Mouse (Mus musculus): Measurements from ENCODE around the gene Cage1. TPM values are rescaled to one million over a fixed set of nuclear protein-coding genes. Genes with fewer than 3 reads are reported as not detected.
A peak's percentile ranks its signal among the peaks of the same experiment; 100 is the strongest.

Gene Cage1
- total RNA-seq (2015; ENCODE audit: low replicate concordance) (not detected in 2 replicates), total RNA-seq (2017; ENCODE audit: low replicate concordance) (1.5 TPM in 1 of 2 replicates, not detected in the other)

- peak; percentile 95 for ATAC-seq (replicated peaks; ENCODE audit: low FRiP score, poor library complexity, severe bottlenecking)
These were observed at the start of gene Cage1 for GRCm38 (mm10) chr13:38037044-38037687. TSS of gene Cage1 (minus strand) at chr13:38037069.

DNA sequence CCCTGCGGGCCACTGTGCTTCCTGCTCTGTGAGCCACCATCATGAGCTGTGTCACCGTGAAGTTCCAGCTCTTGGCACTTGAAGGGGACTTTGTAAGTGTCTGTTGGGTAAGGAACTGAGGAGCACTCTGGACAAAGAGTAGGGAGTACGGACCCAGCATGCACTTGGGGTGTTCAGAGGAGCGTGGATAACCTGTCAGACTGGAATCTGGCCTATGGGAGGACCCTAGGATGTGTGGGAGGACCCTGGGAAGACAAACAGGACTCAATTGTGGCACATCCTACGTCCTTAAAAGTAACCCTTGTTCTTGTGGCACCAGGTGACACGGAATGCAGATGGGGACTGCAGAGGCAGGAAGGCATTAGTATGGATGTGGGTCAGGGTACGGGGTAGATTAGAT lies 44.3 kb upstream of the Cage1 start:
- ATAC-seq (replicated peaks; ENCODE audit: low FRiP score, poor library complexity, severe bottlenecking) = no peak

- peak; percentile 46; the same call in 1 of the 2 replicates for ATAC-seq (replicated peaks; ENCODE audit: low FRiP score, poor library complexity, severe bottlenecking)
These were observed 43.9 kb upstream of the Cage1 start for GRCm38 (mm10) chr13:38080725-38081124.

DNA sequence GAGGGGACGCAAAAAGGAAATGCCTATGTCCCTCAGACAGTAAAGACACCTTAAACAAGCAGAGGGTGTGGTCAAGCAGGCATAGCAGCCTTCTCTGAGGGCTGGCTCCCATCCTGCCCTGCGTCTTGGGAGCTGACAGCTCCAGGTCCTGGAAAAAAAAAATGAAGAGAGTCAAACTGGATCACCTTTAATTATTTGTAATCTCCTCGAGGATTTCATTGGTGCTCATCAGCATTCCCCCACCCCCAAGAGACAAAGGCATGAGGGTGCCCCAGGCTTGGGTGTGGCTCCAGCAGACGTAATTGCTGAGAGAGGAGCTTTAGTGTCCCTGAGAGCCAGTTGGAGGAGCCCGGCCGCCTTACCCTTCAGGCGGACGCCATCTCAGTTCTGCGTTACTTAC lies 43.1 kb upstream of the Cage1 start:
- ATAC-seq (replicated peaks; ENCODE audit: low FRiP score, poor library complexity, severe bottlenecking) = no peak

- ATAC-seq (replicated peaks; ENCODE audit: low FRiP score, poor library complexity, severe bottlenecking) = no peak
These were observed 42.5 kb upstream of the Cage1 start for GRCm38 (mm10) chr13:38079366-38079765.

DNA sequence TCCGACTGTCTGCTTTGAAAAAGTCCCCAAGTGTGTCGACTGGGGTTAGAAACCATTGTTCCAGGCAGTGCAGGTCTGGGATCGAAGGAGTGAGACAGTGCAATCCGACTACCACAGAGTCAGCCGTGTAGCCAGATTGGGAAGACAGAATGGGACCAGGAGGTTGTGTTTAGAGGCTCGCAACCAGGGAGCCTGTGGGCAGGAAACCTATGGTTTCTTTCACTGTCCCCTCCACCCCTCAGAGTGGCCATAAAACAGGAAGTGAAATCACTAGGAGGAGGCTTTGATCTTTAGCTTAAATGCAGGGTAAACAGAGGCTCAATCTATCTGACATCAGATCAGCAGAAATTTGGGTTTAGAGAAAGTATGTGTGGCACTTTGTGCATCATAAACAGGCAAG lies 42.0 kb upstream of the Cage1 start:
- no peak for ATAC-seq (replicated peaks; ENCODE audit: low FRiP score, poor library complexity, severe bottlenecking)

DNA sequence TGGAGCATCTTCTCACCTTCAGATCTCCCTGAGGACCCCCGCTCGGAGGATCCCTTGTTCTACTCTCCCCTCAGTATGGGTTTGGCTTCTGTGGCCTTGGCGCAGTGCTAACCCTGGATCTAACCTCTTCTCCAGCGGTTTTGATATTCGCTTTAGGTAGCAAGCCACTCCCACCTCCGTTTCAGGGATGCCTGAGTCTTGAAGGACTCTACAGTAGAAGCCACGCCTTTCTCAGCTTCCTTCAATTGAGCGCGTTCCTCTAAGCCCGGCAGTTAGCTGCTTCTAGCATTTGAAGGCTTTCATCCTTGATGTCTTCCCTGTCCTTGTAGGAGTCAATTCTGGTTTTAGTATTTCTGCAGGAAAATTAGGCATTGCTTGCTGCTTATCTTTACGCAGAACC lies 40.2 kb upstream of the Cage1 start:
- no peak for ATAC-seq (replicated peaks; ENCODE audit: low FRiP score, poor library complexity, severe bottlenecking)

DNA sequence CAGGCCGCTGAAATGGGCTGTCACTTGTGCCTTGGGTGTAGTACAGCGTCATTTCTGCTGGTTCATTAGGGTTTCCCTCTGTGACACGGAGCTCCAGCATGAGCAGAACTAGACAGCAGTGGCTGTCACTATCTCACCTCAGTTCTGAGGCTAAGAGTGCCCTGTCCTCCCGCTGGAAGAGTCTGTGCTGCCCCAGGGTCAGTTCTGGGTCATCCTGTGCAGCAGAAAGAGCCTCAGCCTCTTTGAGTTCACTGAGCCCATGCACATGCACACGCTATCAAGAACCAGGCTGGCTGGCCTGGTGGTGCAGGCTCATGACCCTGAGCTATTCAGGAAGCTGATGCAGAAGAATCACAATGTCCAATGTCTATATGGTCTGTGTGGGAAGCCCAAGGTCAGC lies 37.5 kb upstream of the Cage1 start:
- ATAC-seq (replicated peaks; ENCODE audit: low FRiP score, poor library complexity, severe bottlenecking) = no peak

DNA sequence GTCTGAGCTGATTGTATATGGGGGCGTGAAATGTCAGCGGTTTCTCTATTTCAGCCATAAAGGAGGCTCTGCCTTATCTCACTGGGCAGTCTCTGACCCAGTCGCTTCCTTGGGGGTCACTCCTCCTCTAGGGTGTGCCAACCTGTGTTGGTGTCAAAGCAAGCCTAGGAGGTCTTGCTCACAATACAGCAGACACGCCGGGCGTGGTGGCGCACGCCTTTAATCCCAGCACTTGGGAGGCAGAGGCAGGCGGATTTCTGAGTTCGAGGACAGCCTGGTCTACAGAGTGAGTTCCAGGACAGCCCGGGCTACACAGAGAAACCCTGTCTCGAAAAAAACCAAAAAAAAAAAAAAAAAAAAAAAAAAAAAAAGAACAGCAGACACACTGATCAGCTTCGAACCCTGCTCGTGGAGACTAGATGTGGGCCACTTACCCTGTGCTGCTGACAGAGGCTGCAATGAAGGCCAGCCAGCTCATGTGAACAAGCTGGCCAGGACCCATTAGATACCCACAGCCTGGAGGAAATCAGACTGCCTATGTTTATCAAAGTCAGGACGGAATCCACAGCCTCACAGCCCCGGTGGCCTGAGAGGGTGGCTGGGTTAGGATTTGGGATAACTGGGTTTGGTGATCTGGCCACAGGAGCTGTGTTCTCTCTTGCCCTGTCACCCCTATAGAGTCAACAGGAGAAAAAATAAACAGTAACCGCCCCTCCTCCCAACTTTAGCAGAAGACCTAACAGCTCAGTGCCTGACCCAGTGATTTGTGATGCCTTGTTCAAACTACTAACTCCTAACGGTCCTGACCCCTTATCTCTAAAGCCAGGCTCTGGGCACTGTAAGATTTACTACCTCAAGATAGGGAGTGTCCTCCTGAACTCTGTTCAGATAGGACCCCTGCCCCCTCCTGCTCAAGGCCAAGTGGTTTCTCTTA lies 36.8 kb upstream of the Cage1 start:
- no peak for ATAC-seq (replicated peaks; ENCODE audit: low FRiP score, poor library complexity, severe bottlenecking)

GRCm38 (mm10) chr13:38070945-38071344 lies 34.1 kb upstream of the Cage1 start:
- ATAC-seq (replicated peaks; ENCODE audit: low FRiP score, poor library complexity, severe bottlenecking) = no peak

DNA sequence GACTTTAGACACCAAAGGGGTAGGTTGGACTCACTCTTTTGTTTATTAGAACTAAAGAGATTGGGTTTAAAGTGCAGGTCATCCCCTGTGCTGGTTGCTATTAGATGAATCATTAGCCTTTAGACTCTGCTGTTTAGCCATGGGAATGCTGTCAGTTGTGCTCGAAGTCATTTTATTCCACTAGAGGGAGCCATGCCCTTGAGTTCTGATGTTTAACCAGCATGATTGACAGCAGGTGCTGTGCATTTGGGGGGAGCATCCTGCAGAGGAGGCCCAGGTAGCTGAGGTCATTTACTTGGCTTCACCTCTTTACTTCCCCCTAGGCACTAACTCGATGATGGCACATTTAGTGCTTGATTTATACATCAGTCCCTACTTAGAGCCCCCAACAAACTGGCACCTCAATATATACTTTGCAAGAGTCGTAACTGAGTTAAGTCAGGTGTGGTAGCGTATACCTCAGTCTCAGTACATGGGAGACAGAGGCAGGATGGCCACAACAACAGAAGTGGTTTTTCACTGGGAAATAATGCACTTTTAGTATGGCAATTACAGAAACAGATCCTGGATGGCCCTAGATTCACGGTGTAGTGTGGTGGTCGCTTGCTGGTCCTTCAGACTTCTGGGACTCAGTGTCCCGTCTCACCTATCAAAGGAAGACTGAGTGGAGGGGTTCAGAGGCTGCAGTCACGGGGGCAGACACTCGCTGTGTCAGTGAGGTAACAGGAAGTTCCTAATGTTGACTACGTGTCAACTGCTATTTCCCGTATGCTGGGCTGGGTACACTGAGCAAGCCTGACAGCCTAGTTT lies 28.2 kb upstream of the Cage1 start:
- no peak for ATAC-seq (replicated peaks; ENCODE audit: low FRiP score, poor library complexity, severe bottlenecking)

GRCm38 (mm10) chr13:38062678-38063077 lies 25.8 kb upstream of the Cage1 start:
- no peak for ATAC-seq (replicated peaks; ENCODE audit: low FRiP score, poor library complexity, severe bottlenecking)

DNA sequence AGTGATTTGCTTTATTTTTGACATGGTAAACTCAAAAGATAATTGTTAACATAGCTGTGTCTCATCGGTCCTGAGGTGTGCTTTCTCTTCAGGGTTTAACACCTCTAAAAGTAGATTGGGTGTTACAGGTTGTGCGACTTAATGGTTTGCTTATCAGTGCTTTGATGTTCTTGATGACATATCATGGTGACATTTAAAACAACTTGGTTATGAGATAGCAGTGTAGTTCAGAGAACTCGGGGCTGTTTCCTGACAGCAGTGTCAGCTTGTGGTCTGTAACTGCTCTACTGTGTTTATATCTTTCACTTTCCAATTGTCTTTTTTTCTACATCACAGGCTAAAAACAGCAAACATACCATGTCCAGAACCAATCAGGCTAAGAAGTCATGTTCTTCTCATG lies 13.0 kb upstream of the Cage1 start:
- ATAC-seq (replicated peaks; ENCODE audit: low FRiP score, poor library complexity, severe bottlenecking) = no peak

- no peak for ATAC-seq (replicated peaks; ENCODE audit: low FRiP score, poor library complexity, severe bottlenecking)
These were observed 942 bp upstream of the Cage1 start for GRCm38 (mm10) chr13:38037811-38038210.

GRCm38 (mm10) chr13:38036343-38037043 lies 376 bp downstream of the Cage1 start, which contains the start of gene Riok1:
TSS of gene Riok1 (plus strand) at chr13:38036995.
- peak; percentile 88 for ATAC-seq (replicated peaks; ENCODE audit: low FRiP score, poor library complexity, severe bottlenecking)

- ATAC-seq (replicated peaks; ENCODE audit: low FRiP score, poor library complexity, severe bottlenecking) = no peak
These were observed 8.5 kb downstream of the Cage1 start for GRCm38 (mm10) chr13:38028407-38028806.

- ATAC-seq (replicated peaks; ENCODE audit: low FRiP score, poor library complexity, severe bottlenecking) = no peak
These were observed 9.1 kb downstream of the Cage1 start for GRCm38 (mm10) chr13:38027618-38028248.

- ATAC-seq (replicated peaks; ENCODE audit: low FRiP score, poor library complexity, severe bottlenecking) = no peak
These were observed 11.0 kb downstream of the Cage1 start for GRCm38 (mm10) chr13:38025874-38026273.

- ATAC-seq (replicated peaks; ENCODE audit: low FRiP score, poor library complexity, severe bottlenecking) = no peak
These were observed 18.1 kb downstream of the Cage1 start for GRCm38 (mm10) chr13:38018791-38019190.

All from erythroid progenitor cell, adult 5-6 weeks (primary cell).